Mouse (Mus musculus): ENCODE results near the gene Slc23a4. TPM values are rescaled to one million over a fixed set of nuclear protein-coding genes. Genes with fewer than 3 reads are reported as not detected.

Gene Slc23a4
- polyA plus RNA-seq, 1 experiment from 2014 or later, result 0.40 TPM

DNA sequence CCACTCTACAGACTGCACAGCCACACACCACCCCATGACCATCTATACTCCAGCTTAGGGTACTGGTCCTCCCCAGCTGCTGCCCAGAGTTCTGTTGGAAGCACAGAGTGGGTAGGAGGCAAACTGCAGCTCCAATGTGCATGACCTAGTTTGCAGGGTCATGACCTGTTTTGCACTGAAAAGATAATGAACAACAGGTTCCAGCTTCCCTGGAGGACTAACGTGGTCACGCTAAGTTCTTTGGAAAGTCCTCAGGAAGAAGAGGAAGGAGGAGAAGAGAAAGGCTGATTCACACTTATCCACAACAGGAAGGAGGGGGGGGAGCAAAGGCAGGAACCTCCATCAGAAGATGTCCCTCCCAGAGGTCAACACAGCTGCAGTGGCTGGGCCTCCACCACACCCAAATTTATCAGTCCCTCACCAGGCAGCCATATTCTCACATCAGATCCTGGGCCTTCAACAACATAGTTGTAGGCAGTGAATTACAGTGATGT lies 81.0 kb downstream of the Slc23a4 start:
- Histone ChIP-seq H3K4me3 (replicated peaks) (no peak overlapping the region), H3K27ac (no peak overlapping the region), H3K36me3 (replicated peaks) (peaks cover 45% of the 10 kb centered on the region), H3K9me3 (no peaks in the 10 kb centered on the region), H3K27me3 (no peaks in the 10 kb centered on the region), H3K4me1 (peaks cover 12% of the 10 kb centered on the region), H3K9ac (no peak overlapping the region), H3K4me2 (no peak overlapping the region)
- 93% methylated on average over 2 of the region's 2 CpGs for WGBS
- ATAC-seq (ENCODE audit: low FRiP score), result no peak

DNA sequence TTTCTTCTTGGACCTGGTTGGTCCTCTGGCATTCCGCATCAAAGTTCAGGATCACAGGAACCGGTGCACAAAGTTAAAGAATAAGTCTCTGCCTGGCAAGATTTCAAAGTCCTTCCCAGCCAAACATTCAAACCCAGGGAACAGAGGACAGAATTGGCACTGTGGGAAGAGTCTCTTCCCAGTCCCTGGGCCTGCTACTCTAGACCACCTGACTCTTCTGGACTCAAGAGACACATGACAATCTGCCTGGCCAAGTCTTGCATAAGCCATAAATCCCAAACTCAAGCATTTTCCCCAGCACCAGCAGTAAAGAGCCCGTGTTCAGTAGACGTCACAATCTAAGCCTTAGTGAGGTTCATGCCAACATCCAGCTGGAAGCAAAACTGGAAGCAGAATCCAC lies 81.5 kb downstream of the Slc23a4 start:
- Histone ChIP-seq H3K4me3 (replicated peaks) (no peak overlapping the region), H3K27me3 (no peaks in the 10 kb centered on the region), H3K4me2 (no peak overlapping the region), H3K27ac (no peak overlapping the region), H3K9me3 (no peaks in the 10 kb centered on the region), H3K9ac (no peak overlapping the region), H3K4me1 (peaks cover 17% of the 10 kb centered on the region), H3K36me3 (replicated peaks) (peaks cover 48% of the 10 kb centered on the region)
- ATAC-seq (ENCODE audit: low FRiP score), result no peak
- WGBS, result 96% methylated on average over 4 of the region's 4 CpGs

DNA sequence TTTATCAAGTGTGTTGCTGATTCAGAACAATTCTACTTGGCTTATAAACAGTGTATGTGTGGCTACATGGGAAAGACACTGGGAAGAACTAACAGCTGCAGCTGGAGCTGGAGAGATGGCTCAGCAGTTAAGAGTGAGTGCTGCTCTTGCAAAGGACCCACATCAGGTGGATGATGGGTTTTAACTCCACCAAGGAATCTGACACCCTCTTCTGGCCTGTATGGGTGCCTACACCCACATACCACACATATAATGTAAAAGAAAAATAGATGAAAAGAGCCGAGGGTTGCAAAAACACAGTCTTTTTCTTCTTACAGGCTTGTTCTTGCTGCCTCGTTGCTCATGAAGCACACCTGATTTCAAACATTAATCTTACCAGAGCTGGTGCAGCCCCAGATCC lies 82.1 kb downstream of the Slc23a4 start:
- ATAC-seq (ENCODE audit: low FRiP score), result no peak
- Histone ChIP-seq H3K36me3 (replicated peaks) (peaks cover 52% of the 10 kb centered on the region), H3K27me3 (no peaks in the 10 kb centered on the region), H3K4me1 (peaks cover 17% of the 10 kb centered on the region), H3K9me3 (no peaks in the 10 kb centered on the region), H3K4me3 (replicated peaks) (no peak overlapping the region), H3K4me2 (no peak overlapping the region), H3K9ac (no peak overlapping the region), H3K27ac (no peak overlapping the region)
- 83% methylated on average over 2 of the region's 2 CpGs for WGBS

DNA sequence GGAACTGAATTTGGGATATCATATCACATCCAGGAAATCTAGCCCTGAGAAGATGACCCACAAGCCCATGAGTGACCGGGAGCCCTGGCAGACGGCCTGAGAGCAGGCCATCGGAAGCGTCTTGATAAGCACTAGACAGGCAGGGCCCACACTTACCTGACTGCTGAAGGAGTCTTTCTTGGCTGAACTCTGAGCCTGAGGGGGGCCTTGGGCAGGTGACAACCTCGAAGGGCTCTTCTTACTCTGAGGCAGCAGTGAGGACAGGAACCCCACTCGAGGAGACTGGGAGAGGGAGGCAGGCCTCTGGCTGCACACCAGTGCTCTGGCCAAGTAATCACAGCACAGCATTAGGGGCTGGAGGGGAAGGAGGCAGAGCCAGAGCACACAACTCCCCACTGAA lies 83.8 kb downstream of the Slc23a4 start:
- H3K36me3 ChIP-seq (replicated peaks), result peaks cover 65% of the 10 kb centered on the region

DNA sequence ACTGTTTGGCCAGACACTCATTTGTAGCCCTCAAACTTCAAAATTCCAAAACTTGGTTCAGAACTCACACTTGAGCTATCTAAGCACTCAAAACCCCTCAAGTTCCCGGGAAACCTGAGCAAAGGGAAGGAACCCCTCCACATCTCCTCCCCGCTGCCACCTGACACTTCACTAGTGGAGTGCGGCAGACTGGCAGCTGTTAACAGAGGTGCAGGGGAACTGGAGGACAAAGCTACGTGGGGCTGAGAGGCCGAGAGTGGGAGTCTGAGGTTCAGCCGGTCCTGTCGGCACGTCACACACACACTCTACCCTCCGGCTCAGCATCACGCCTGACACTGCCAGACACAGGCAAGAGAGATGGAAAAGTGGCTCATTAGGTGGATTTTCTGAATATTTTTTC lies 84.4 kb downstream of the Slc23a4 start:
- WGBS, result 88% methylated on average over 10 of the region's 10 CpGs
- Histone ChIP-seq H3K9me3 (no peaks in the 10 kb centered on the region), H3K4me1 (peaks cover 6% of the 10 kb centered on the region; the same call in 1 of the 2 replicates), H3K36me3 (replicated peaks) (peaks cover 69% of the 10 kb centered on the region), H3K4me2 (no peak overlapping the region), H3K9ac (no peak overlapping the region), H3K27me3 (no peaks in the 10 kb centered on the region), H3K27ac (no peak overlapping the region), H3K4me3 (replicated peaks) (no peak overlapping the region)
- no peak for ATAC-seq (ENCODE audit: low FRiP score)

More for the DNA sequence above, 83.8 kb downstream of the Slc23a4 start:
- no peak overlapping the region for H3K4me3 ChIP-seq (replicated peaks)
- no peak overlapping the region for H3K9ac ChIP-seq
- H3K4me2 ChIP-seq, result no peak overlapping the region
- no peaks in the 10 kb centered on the region for H3K27me3 ChIP-seq
- ATAC-seq (ENCODE audit: low FRiP score), result no peak
- peaks cover 9% of the 10 kb centered on the region for H3K4me1 ChIP-seq
- 90% methylated on average over 6 of the region's 6 CpGs for WGBS
- no peaks in the 10 kb centered on the region for H3K9me3 ChIP-seq
- H3K27ac ChIP-seq, result no peak overlapping the region

DNA sequence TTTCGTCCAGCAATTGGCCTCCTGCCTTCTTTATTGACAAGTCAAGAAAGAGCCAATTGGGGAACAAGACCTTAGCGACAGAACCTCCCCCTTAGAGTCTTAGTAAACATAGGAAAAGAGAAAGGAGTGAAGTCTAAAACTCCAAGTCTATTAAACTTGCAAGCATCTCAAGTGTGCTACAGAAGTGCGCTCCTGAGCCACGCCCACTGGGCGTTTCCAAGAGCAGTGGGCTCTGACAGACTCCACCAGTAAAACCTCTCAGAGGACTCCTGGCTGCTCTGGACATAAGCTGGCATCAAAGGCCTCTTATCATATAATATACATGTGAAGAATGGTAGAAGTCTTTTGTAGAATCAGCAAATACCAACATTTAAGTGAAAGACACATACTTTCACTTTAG lies 84.8 kb downstream of the Slc23a4 start:
- Histone ChIP-seq H3K4me3 (replicated peaks) (no peak overlapping the region), H3K36me3 (replicated peaks) (peaks cover 70% of the 10 kb centered on the region), H3K9me3 (no peaks in the 10 kb centered on the region), H3K4me1 (peaks cover 6% of the 10 kb centered on the region; the same call in 1 of the 2 replicates), H3K27ac (no peak overlapping the region), H3K27me3 (no peaks in the 10 kb centered on the region), H3K9ac (no peak overlapping the region), H3K4me2 (no peak overlapping the region)
- 74% methylated on average over 5 of the region's 5 CpGs for WGBS
- no peak for ATAC-seq (ENCODE audit: low FRiP score)

DNA sequence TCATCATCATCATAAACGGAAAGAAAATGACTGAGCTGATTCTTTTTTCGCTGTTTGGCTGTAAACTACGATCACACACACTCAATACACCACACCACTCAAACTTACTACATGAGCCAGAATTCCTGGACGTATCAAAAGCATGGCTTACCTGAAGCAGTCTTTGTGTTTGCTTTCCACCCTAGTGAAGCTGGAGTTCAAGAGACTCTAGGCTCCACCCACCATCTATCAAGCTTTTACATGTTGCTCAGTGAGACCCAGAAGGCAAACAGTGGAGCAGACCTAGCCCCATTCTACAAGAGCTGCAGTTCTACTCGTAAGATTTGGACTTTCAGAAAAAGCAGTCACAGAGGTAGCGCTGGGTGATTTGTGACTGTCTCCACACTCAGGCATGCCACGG lies 85.6 kb downstream of the Slc23a4 start:
- H3K4me3 ChIP-seq (replicated peaks), result no peak overlapping the region
- no peaks in the 10 kb centered on the region for H3K9me3 ChIP-seq
- WGBS, result 91% methylated on average over 7 of the region's 7 CpGs
- H3K4me2 ChIP-seq, result no peak overlapping the region
- H3K4me1 ChIP-seq, result peaks cover 6% of the 10 kb centered on the region; the same call in 1 of the 2 replicates
- no peak for ATAC-seq (ENCODE audit: low FRiP score)
- no peak overlapping the region for H3K9ac ChIP-seq
- no peaks in the 10 kb centered on the region for H3K27me3 ChIP-seq
- no peak overlapping the region for H3K27ac ChIP-seq
- H3K36me3 ChIP-seq (replicated peaks), result peaks cover 68% of the 10 kb centered on the region

DNA sequence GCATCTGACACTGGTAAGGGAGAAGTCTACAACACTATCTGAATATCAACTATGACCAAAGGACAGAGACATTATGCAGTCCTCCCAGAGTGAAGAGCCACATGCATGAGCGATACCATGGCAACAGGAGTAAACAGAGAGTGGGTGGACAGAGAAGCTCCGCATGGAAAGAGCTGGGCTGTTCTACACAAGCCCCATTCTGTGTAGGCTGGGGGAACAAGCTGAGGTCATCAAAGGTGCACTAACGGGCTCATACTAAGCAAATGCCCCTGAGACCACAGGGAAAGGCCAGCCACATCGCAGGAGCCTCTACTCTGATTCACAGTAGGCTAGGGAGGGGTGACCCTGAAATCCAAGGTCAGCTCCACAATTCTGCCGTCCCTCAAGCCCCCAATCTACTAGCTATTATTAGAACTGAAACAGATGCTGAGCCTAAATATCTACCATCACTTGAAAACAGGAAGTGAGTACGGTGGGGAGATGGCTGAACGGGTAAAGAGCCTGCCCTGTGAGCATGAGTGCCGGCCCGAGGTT lies 86.2 kb downstream of the Slc23a4 start:
- WGBS, result 81% methylated on average over 9 of the region's 9 CpGs

DNA sequence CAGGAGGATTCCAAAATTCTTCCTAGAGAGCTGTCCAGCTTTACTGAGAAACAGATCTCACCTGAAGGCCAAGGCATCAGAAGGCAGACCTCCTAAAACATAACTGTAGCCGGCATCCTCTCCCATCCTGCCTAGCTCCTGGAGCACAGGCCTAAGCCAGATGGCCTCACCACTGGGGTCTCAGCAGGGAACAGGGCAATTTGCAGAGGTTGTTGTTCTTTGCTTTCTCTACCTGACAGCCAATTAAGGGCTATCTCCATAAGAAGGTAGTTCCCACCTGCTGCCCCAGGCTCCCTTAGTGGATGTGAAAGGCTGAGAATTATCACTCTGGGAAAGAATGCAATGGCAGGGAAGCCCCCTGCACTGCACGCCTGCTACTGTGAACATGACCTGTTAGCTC lies 87.2 kb downstream of the Slc23a4 start:
- Histone ChIP-seq H3K4me1 (peaks cover 6% of the 10 kb centered on the region; the same call in 1 of the 2 replicates), H3K9me3 (no peaks in the 10 kb centered on the region), H3K36me3 (replicated peaks) (peaks cover 57% of the 10 kb centered on the region), H3K27me3 (no peaks in the 10 kb centered on the region), H3K9ac (no peak overlapping the region), H3K4me2 (no peak overlapping the region), H3K4me3 (replicated peaks) (no peak overlapping the region), H3K27ac (no peak overlapping the region)
- WGBS, result 57% methylated on average over 2 of the region's 2 CpGs
- no peak for ATAC-seq (ENCODE audit: low FRiP score)

More for the DNA sequence above, 86.2 kb downstream of the Slc23a4 start:
- Histone ChIP-seq H3K9me3 (no peaks in the 10 kb centered on the region), H3K4me3 (replicated peaks) (no peak overlapping the region), H3K27me3 (no peaks in the 10 kb centered on the region), H3K9ac (no peak overlapping the region), H3K27ac (no peak overlapping the region), H3K4me2 (no peak overlapping the region), H3K4me1 (peaks cover 6% of the 10 kb centered on the region; the same call in 1 of the 2 replicates), H3K36me3 (replicated peaks) (peaks cover 63% of the 10 kb centered on the region)
- no peak for ATAC-seq (ENCODE audit: low FRiP score)

DNA sequence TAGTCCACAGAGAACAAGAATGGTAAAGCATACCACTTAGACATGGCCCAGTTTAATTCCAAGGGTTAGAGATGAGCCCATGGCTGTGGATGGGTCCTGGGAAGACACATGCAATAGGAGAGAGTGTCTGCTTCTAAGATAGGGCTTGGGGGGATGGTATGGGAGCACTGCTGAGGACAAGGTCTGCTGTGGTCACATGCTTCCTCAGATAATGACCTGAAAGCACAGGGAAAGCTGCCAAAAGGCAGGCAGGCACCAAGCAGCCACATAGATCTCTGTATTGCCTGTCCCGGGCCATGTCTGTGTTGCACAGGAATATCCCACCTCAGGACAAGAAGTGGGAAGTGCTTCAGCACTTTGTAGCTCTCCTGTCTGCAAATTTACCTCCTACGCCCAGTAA lies 89.1 kb downstream of the Slc23a4 start:
- 92% methylated on average over 2 of the region's 2 CpGs for WGBS
- no peak for ATAC-seq (ENCODE audit: low FRiP score)
- Histone ChIP-seq H3K4me3 (replicated peaks) (no peak overlapping the region), H3K4me1 (peaks cover 6% of the 10 kb centered on the region; the same call in 1 of the 2 replicates), H3K9me3 (no peaks in the 10 kb centered on the region), H3K36me3 (replicated peaks) (peaks cover 61% of the 10 kb centered on the region), H3K27me3 (no peaks in the 10 kb centered on the region), H3K9ac (no peak overlapping the region), H3K27ac (no peak overlapping the region), H3K4me2 (no peak overlapping the region)

DNA sequence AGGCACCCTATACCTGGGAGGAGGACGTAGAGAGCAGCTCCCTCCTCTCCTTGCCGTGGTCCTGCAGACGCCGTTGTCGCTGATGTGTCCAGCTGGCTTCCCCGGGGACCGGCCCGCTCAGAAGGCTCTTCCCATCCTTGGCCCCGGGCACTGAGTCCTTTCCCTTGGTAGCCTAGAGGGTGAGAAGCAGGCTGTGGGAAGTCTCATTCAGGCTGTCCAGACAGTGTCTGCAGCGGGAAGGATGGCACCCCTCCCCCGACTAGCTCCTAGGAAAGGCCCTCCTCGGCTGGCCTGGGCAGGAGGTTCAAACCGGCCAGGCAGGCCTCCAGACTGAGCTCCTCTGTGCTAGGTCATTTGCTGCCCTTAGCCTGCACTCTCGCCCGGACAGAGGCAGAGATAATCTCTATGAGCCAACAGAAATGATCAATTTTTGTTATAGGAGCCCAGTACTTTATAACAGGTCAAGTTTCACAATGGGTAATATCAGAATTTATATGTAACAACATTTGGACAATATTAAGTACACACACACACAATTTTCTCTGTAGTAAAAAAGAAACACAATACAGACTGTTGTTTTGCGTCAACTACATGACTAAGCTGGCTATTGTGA lies 91.9 kb downstream of the Slc23a4 start:
- peaks cover 67% of the 10 kb centered on the region for H3K36me3 ChIP-seq (replicated peaks)
- no peak overlapping the region for H3K27ac ChIP-seq
- no peak overlapping the region for H3K9ac ChIP-seq
- H3K9me3 ChIP-seq, result no peaks in the 10 kb centered on the region
- H3K4me1 ChIP-seq, result no peaks in the 10 kb centered on the region
- H3K4me3 ChIP-seq (replicated peaks), result no peak overlapping the region
- no peaks in the 10 kb centered on the region for H3K27me3 ChIP-seq
- H3K4me2 ChIP-seq, result no peak overlapping the region
- 54% methylated on average over 16 of the region's 16 CpGs for WGBS
- no peak for ATAC-seq (ENCODE audit: low FRiP score)

DNA sequence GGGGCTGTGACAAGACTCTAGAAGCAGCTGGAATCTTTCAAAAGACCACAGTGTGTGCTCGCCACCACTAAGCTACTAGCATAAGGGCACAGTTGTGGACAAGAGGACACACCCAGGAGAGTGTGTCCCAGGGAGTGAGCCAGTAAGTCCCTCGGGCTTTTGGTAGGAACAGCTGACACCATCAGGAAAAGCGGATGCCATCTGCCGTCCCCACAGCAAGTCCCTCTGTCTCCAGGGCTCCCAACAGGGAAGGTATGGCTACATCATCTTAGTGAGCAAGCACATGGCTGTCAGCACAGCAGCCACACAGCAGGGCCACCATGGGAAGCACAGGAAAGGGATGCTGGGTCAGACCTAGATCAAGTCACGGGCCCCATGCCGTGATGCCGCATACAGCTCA lies 92.6 kb downstream of the Slc23a4 start:
- Histone ChIP-seq H3K27ac (no peak overlapping the region), H3K4me1 (no peaks in the 10 kb centered on the region), H3K27me3 (no peaks in the 10 kb centered on the region), H3K36me3 (replicated peaks) (peaks cover 67% of the 10 kb centered on the region), H3K9me3 (no peaks in the 10 kb centered on the region), H3K9ac (no peak overlapping the region), H3K4me3 (replicated peaks) (no peak overlapping the region), H3K4me2 (no peak overlapping the region)
- ATAC-seq (ENCODE audit: low FRiP score), result no peak
- WGBS, result 88% methylated on average over 7 of the region's 7 CpGs

Data from forebrain, embryonic 12.5 days (tissue).